Mouse (Mus musculus) fibroblast of lung, adult 2 months (primary cell): Measurements from ENCODE around the gene Rnf217.

Experiments used
- DNase-seq: peaks from one replicate; pipeline ENCODE4 v3.0.0-alpha.2; 2011; ENCODE audit warnings: low read depth

Gene Rnf217

DNA sequence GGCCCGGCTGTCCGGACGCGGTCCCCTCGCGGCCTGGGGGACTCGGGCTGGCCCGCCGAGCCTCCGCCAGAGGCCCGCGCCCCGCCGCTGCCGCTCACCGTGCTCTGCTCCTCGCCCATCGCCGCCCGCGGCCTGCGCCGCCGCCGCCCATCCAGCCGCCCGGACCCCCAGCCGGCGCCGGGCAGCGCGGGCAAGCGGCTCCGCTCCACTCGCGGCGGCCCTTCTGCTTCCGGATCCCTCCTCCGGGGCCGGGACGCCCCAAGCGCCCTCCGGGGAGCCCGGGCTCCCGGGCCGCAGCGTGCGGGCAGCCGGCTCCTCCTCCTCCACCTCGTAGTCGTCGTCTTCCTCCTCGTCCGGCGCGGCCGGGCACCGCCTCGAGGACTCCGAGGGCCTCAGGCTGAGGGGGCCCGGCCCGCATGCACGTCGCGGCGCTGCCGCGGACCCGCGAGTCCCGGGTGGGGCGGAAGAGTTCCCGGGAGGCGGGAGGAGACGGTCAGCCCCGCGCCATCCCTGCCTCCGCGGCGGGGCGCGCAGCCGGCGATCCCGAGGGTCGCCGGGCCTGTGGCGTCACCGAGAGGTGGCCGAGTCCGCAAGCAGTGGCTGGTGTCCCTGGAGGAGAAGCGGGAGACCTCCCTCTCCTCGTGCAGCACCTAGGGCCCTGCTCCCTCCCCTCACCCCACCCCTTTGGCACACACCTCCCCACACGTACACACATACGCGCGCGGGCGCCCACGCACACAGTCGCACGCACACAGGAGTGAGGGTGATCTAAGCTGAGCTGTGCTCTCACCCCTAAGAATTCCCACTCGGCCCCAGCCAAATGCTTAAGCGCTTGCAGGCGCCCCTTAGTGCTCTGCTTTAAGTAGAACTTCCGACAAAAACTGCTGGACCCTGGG lies at the start of gene Rnf217:
Gene Rnf217 (minus strand): TSS at position 119 of the 896 bp plus-strand sequence.
- DNase-seq = no peak

DNA sequence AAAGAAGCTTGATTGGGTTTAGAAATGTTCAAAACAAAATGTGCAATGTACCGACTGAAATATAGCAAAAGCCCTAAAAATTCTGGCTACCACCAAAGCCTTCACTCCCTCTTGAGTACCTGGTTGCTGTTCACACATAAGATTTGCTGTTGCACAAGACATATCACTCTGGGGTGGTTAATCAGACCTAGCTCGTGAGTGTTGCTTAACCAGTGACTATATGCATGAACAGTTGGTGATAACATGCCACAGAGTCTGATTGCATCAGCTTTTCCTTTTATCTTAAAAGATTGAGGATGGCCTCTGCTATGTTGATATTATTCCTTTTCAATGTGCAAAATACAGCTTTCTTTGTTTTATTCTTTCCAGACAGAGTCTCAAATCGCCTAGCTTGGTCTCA lies 38.3 kb upstream of the Rnf217 start:
- no peak for DNase-seq

DNA sequence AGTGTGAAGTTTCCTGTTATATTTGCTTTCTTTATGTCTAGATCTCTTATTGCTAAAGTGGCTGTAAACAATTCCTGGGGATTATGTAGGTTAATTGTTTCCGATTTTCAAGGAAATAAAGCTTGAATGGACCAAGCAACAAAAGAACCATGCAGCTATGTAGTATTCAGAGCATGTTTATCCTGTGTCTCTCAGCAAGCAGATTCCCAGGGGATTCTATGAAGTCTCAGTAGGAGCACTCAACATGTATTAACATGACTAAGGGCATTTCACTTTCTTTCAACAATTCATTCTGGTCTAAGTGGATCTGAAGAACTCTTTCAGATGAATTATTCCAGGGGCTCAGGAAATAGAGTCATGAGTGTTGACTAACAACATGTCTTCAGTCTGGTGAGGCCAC lies 37.1 kb upstream of the Rnf217 start:
- DNase-seq = no peak

DNA sequence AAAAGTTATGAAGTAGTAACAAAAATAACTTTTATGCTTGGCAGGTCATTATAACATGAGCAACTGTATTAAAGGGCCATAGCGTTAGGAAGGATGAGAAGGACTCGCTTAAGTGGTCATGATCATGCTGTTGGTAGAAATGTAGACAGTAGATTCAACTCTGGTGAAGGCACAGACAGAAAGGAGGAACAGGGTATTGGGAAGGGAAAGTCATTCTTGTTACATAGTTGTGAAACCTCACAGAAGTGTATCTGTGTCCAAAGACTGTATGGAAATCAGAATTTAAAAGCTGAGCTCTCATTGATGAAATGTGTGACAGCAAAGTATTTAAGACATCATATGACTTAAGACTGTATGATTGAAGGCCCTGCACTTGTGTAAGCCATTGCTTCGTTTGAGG lies 26.1 kb upstream of the Rnf217 start:
- no peak for DNase-seq

DNA sequence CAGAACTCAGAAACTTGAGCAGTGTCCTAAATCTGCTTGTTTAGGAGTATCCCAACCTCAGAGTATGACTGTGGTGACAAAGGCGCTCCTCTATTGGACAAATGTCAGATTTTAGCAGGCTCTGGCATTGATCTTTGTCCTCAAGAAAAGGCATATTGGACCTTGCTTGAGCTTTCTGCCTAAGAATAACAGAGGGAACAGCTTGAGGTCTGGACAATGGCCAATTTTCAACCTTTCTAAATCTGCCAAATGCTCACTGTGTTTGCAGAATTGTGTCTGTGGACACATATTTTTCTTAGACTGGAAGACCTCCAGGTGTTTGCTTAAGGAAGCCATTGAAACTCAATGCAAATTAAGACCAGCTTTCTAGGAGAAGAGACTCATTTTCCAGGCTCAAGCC lies 23.0 kb upstream of the Rnf217 start:
- peak; percentile 29 for DNase-seq

DNA sequence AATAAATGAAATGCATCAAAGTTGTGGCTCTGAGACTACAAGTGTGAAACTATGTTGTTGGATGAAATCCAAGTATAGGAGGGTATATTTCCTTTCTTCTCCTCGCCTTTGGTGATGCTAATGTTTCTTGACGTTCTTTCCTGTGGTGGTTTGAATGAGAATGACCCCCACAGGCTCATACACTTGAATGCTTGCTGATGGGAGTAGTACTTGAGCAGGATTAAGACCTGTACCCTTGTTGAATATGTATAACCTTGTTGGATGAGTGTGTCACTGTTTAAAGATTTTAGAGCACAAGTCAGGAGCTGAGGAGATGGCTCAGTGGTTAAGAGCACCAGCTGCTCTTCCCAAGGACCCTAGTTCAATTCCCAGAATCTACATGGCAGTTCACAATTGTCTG lies 6.4 kb upstream of the Rnf217 start:
- DNase-seq = no peak

DNA sequence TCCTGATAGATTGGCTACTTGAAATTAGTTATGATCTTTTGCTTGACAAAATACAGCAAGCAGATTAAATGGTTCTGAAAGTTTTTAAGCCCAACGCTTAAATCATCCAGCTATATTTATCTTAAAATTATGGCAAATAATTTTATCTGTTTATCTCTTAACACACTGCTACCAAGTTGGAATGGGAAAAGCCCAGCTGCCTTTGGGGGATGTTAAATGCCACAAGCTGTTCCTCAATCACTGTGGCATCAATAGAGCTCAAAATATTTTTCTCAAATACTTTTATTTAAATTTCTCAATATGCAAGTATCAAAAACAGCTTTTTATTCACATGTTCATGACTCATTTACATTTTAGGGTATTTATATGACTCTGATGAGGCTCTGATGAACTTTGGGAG lies 5.1 kb upstream of the Rnf217 start:
- no peak for DNase-seq

DNA sequence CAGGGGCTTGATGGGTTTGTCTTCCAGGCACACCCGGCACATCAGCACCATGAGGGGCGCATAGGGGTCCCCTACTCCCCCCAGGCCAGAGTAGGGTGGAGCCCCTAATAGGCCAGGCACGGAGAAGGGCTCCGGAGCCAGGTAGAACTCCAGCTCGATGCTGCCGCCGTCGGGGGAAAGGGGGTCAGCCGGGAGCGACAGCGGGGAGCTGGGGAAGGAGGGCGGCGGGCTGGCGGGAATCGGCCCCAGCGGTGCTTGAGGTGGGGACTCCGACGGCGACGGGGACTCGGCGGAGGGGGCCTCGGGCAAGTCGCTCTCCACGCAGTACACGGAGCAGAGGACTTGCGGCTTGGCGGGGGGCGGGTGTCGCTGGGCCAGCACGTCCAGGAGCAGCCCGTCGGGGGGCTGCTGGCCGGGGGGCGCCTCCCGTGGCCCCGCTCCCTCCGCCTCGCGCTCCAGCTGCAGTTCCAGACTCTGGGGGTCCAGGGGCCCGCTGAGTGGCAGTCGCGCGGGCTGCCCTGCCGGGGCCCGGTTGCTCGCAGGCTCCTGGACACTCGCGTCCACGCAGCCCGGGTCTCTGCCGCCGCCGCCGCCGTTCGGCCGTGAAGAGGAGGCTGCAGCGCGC lies 431 bp downstream of the Rnf217 start:
- no peak for DNase-seq

DNA sequence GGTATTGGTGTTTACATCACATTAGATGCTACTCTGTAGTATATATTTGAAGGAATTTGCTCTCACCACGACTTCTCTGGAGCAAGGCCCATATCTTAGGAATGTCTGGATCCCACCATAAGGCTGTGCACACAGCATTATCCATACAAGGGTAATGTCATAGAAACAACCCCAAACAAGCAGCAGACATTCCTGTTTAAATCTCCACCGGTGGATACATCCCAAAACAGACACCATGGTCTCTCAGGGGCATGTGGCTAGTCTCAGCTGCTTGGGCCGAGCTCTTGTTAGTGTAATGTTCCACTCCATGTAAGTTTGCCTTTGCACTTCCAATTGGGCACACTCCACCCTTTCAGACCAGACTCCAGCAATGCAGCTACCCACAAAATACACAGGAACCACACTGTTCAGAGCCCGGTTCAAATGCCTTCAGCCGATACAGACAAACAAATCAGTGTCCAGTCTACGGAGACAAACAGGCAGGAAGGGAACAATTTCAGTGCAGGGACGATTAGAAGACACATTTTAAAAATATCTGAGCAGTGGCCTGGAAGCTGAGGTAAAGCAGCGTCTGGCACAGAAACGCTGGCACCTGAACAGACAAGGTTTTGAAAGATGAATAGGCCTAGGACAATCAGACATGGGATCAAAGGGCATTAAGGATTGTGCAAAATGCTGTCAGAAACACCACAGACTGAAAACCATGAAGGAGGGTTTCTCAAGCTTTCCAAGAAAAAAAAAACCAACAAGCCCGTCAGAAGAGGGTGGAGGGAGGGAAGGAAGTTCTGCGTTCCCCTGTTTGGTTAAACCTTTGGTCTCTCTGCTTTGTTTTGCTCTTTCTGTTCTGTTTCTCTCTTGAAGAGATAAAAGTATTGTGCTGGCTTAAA lies 1.8 kb downstream of the Rnf217 start:
- no peak for DNase-seq

DNA sequence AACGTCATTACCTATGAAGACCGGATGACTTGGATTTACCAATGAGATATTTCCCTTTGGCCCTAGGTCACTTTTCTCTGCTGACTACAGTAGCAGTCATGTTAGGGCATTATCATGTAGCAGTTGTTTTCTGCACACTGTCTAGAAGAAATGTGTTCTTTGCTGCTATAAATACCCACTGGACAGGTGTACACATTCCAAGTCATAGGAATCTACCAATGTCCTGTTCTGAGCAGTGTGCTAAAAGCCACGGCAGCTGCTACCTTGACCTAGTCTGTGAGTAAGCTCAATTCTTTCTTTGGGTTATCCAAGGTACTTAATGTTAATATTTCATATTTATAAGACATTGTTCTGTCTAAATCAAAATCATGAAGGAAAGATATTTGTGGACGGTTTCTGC lies 5.1 kb downstream of the Rnf217 start:
- no peak for DNase-seq

DNA sequence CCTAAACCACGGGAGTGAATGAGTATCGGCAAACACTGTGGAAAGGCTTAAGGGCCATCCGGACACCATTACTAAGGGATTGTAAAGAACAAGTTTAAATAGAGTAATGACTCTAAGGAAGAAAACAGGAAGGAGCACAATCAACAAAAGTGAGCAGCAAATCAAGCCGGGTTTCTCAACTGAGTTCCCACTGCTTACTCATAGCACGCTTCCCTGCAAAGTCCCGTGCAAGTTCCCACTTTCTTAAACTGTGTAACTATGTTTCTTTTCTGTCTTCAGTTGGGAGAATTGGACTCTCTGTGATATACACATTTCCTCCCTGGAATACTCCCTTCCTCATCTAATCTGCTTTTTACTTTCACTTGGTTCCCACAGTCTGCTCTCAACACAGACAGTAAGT lies 8.9 kb downstream of the Rnf217 start:
- no peak for DNase-seq

DNA sequence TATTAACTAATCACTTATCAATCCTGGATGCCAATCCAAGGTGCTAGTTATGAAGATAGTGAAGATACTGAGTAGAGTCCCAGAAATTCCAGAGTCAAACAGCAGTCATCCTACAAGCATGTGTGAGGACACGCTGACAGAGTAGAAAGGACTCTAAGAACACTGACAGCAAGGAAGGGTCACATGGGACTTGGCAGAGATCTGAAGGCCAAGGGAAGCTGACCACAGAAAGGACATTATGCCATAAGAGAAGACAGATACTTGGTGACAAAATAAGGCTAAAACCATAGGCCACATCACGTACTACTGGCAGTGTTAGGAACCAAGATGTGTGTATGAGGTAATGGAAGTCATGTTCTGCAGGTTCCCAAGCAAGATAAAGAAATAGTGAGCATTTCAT lies 11.1 kb downstream of the Rnf217 start:
- no peak for DNase-seq

DNA sequence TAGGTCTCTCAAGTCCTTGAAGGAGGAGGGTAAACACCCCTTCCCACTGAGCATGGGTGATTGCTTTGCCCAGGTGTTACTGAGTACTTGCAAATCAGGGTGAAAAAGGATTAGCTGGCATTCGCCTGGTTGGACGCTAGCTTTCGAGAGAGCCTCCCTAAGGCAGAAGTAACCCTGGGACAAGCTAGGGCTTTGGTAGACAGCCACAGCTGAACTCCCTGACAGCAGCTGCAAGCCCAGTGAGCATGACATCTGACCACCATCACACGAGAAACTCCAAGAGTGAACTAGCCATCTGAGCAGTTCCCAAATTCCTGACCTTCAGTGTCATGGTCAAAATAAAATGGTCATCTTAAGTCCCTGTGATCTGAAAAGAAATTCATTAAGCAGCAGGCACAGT lies 12.2 kb downstream of the Rnf217 start:
- DNase-seq = no peak

DNA sequence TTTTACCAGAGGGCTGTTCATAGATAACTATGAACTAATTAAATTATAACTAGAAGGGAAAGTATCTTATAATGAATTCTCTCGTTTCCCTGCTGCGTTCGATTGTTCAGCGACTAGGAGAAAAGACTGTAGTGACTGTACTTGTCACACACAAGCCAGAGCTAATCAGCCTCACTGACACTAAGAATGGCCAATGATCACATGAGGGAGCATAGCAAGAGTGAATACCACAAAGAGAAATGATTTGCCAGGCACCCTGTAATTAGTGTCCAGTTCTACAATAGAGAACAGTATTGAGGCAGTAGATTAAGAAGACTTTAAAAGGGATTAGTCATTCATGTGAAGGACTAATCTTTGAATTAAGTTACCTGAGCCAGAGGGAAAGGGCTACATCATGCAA lies 13.7 kb downstream of the Rnf217 start:
- no peak for DNase-seq

DNA sequence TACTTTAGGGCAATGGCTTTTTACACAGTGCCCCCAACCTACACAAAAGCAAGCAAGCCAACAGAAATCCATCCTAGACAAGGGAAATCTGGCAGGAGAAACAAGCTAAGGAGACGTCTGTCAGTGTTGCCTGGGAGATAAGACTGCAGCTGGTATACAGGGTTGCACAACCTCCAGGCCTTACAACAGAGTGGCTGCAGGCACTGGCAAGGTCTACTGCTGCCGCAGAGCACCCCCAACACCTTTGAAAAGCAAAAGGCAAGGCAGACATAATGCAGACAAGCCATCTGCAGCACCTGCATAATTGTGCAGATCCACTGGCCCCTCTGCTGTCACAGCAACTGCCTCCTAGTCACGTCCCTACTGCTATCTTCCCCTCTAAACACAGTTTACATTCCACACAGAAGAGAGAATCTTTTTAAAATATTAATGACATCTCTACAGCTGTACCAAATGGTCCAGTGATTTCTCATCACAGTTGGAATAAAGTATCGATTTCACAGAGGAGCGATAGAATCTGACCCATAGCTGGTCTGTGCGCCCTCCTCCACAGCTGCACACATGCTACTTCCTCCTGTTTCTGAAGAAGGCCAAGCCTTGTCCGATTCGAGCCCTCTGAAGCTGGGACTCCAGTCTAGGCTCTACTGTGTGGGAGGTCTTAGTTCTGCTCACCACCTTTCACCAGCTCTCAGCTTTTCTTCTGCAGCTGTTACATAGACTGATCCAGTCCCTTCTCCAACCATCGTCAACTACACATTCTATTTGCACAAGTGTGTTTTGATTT lies 16.1 kb downstream of the Rnf217 start:
- no peak for DNase-seq

DNA sequence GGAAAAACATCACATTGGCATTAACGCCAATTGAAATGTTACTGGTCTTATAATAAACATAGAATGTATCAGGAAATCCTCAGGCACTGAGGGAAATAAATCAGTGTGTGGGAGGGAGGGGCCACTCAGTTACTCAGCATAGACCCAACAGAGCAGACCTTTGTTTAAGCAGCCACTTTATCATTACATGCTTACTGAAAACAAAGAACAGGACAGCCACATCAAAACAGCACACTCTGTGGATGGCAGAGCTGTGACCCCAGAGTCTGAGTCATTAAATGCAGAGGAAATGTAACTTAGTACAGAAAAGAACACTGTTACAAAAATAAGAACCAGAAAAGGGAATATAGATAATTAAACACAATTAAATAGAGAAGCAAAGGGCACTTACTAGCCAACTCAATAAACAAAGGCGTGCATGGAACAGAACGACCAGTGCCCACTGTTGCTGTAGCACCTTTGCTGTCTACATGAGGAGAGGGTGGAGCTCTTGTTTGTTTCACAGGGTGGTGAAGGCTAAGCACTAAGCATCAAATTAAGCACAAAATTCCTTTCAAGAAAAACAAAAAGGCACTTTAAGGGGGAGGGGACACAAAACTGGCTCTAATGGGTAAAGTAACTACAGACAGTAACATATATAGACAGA lies 16.8 kb downstream of the Rnf217 start:
- DNase-seq = no peak

DNA sequence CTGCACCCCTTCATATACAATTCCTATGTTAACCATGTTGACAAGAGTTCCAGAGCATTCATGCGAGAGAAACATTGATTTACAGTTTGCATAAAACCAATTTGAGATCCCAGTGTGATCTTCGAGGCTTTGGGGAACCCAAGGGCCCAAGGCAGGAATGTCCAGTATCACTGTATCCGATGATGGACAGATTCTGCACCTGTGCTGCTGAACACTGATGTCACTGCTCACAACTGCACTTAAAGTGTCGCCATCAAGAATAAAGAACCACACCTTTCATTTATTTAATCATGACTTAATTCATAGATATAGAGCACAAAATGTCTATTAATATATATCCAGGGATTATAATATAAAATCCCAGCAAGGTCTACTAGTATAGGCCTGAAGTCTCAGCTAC lies 28.3 kb downstream of the Rnf217 start:
- DNase-seq = no peak

DNA sequence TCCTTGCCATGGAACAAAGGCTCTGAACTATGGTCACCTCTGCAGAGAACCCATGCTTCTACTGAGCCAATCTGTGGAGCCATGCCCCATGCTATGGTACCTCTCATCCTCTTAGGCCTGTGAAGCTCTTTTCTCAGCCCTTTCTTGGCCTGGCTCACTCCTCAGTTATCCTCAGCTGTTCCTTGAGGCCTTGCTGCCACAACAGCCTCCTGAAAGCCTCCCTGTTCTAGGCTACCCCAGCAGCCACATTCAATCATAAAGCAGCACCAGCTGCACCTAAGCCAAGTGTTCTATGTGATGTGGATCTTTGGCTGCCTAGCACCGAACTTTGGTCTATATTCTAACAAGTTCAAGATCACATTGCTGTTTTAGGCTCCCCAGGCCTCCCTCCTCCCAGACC lies 28.9 kb downstream of the Rnf217 start:
- no peak for DNase-seq

DNA sequence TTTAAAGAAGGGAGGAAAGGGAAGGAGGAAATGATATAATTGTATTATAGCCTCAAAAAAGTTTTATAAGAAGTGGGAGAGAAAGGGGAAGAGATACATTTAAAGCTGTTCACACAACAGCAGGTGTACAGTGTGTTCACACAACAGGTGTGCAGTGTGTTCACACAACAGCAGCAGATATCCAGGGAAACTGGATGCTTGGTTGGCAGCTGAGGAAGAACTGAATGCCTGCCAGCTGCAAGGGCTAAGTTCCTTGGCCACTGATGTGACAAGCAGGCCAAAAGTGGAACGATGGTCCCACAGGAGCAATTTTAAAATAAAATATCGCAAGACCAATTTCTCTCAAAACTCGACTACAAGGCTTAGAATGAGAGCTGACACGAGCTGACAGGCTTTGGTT lies 35.7 kb downstream of the Rnf217 start:
- no peak for DNase-seq

DNA sequence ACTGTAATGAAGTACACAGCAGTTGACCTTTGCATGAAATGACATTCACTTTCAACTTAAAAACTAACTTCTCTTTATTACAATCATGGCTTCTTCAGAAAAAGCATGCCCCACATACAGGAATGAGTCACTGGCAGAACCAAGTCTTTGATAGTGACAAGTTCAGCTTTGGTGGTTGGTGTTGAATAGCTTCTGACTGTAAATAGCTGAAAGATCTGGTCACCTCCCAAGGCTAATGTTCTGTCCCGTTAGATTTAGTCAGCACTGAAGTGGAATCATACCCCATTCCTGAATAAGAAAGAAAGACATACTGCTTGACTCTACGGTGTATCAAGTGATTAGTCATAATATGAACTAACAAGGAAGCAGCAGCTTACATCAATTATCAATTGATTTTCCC lies 51.7 kb downstream of the Rnf217 start:
- DNase-seq = no peak

DNA sequence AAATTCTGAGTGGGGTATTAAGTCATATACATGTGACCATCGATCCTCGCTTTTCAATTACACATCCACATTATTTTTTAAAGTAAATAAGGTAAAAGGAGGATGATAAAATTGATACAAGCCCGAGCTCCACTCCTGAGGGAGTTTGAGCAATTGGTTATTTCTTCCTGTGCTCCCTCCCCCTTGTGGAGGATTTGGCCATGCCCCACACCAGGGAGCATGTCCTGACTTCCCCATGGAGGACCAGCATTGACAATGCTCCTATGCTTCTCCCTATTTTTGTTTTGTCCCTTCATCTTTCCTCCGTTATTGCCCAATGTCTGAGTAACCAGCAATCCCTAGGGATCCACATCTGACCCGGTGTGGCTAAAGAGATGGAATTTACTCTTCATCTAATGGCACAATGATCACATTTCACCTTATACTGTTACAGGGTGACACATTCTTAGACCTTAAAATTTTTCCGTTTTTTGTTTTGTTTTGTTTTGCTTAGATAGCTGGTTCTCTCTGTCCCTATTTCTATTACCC lies 53.5 kb downstream of the Rnf217 start:
- DNase-seq = no peak
